Mouse (Mus musculus) ES-Bruce4 (cell line): ENCODE results near the gene Nck2.

ENCODE experiments used
- CTCF ChIP-seq: IDR thresholded peaks from one replicate; pipeline ENCODE4 v1.8.1; 2011; ENCODE audit warnings: low read depth, low read length
- POLR2A ChIP-seq: IDR thresholded peaks from one replicate; pipeline ENCODE4 v1.8.1; 2011; ENCODE audit warnings: low read length; ENCODE audit not compliant: insufficient read depth

DNA sequence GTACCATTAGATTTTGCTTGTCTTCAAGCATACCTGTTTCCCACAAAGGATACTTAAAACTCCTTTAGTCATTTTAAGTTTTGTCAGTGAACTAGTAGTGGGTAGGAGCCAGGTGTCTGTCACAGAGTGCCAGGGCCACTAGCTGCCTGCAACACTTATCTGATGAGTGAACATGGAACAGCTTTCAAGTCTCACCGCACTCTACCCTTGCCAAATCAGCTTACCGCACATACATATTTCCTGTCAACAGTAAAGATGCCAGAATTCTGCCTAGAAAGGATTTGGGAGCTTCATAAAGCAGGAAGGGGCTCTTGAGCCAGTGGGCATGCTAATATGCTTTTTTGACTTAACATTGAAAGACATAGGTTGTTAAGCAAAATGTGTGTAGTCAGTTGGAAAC lies 94.3 kb downstream of the Nck2 start:
- TF ChIP-seq POLR2A (no peak), CTCF (no peak)
